Mouse (Mus musculus): Measurements from ENCODE around the gene Pacs1.

DNA sequence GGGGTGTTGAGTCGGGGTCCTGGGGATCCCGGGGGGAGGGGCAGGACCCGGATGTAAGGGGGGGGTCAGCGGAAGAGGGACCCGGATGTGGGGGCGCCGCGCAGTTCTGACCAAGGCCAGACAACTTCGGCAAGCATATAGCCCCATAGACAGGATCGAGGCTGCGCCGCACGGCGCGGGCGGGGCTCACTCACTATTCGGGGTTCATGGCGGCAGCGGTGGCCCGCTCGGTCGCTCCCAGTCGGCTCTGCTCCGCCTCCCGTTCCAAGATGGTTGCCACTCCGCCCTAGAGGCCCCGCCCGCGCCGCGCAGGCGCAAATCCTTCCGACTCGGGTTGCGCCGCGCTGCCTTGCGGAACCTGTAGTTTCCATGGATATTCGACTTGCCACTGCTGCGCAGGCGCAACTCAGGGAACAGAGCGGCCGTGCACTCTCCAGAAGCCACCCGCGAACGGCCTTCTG, 166.2 kb downstream of the Pacs1 start, which contains the start of gene Rab1b:
- TF ChIP-seq POLR2A (IDR thresholded peaks at IDR 0.05; ENCODE audit: extremely low read depth, insufficient read depth, low read length) (0 out of 2 replicates have a peak, but pooled peaks have one; percentile 25), CTCF (IDR thresholded peaks at IDR 0.05; ENCODE audit: low read depth, low read length) (no peak)

Data from liver, adult 2 months (tissue).